Mouse (Mus musculus) thymus, adult 2 months (tissue): ENCODE measurements around the gene Tbccd1.

Experiments used
- CTCF ChIP-seq: fragments of 200-500 bp; IDR thresholded peaks from 2 replicates; pipeline ENCODE4 v1.5.1; 2012; ENCODE audit warnings: mild to moderate bottlenecking, control low read depth, low read length, moderate library complexity, borderline replicate concordance; ENCODE audit not compliant: control insufficient read depth, poor library complexity, insufficient read depth; ENCODE audit errors: extremely low read depth
- POLR2A ChIP-seq: fragments of 200-500 bp; IDR thresholded peaks from 2 replicates; pipeline ENCODE4 v1.6.1; 2012; ENCODE audit warnings: mild to moderate bottlenecking, low read length, control low read depth, moderate library complexity; ENCODE audit not compliant: control insufficient read depth, poor library complexity, insufficient read depth; ENCODE audit errors: extremely low read depth

DNA sequence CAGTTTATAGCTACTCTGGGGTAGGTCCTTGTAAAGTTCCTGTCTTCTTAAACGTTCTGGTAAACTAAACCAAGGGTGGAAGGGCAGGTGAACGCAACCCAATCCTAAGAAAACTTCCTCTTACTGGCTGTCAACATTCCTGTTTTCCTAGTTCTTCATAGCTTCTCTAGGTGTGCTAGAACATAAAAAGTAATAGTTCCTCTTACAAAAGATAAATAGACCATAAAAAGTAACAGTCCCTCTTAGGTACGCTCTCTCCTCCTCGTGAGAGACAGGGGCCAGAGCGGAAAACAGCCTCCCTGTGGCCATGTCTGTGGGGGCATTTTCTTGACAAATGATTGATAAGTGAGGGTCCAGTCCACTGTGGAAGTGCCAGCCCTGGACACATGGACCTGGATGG, 12.6 kb downstream of the Tbccd1 start:
- TF ChIP-seq CTCF (no peak), POLR2A (no peak)
